Mouse (Mus musculus) gonadal fat pad, adult 2 months (tissue): ENCODE results near the gene Nudt16. TPM values are rescaled to one million over a fixed set of nuclear protein-coding genes. Genes with fewer than 3 reads are reported as not detected.
"Not testable (repeated sequence)": the region's sequence is repeated elsewhere in the genome, so short reads cannot be mapped to it uniquely, and the experiment has no call there.

Experiments
- DNase-seq: peaks from one replicate; pipeline ENCODE4 v3.0.0-alpha.2; 2012; ENCODE audit warnings: low read depth
- polyA plus RNA-seq: library from polyadenylated mRNA; depleted of rRNA; stranded (reverse); fragments of >200 nt; gene quantifications from 2 replicates; pipeline ENCODE4 v1.2.3, GENCODE M21; 2012; rRNA removed

Nudt16 gene
- polyA plus RNA-seq: 8.2 and 9.4 TPM in 2 replicates

GRCm38 (mm10) chr9:105131253-105132001 lies at the start of gene Nudt16:
Gene Nudt16 (minus strand): TSS chr9:105131824.
- peak; percentile 10 for DNase-seq

- DNase-seq: no peak
These were observed 13.4 kb upstream of the Nudt16 start, which contains the start of gene 1700080E11Rik for GRCm38 (mm10) chr9:105144992-105145391. Gene 1700080E11Rik (minus strand): TSS chr9:105145092.

- no peak for DNase-seq
These were observed 7.6 kb upstream of the Nudt16 start for GRCm38 (mm10) chr9:105139204-105139603.

- no peak for DNase-seq
These were observed 4.8 kb upstream of the Nudt16 start for GRCm38 (mm10) chr9:105136404-105136803.

GRCm38 (mm10) chr9:105134536-105134935 lies 2.9 kb upstream of the Nudt16 start:
- DNase-seq: no peak

DNA sequence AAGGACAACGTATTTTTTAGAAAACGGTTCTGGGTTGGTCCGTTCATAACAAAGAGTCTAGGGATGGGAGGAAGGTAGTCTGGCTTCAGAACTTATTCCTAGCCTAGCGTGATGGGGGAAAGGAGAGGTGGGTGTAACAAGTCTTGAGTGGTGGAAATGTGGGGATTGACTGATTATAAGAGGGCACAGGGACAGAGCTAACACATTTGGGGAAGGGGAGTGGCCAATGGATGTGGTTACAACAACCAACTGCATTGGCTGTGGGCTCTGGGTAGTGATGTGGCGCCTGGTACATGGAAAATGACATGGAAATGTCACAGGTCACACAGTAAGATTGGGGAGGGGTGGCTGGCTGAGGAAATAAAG lies 361 bp upstream of the Nudt16 start:
- no peak for DNase-seq

DNA sequence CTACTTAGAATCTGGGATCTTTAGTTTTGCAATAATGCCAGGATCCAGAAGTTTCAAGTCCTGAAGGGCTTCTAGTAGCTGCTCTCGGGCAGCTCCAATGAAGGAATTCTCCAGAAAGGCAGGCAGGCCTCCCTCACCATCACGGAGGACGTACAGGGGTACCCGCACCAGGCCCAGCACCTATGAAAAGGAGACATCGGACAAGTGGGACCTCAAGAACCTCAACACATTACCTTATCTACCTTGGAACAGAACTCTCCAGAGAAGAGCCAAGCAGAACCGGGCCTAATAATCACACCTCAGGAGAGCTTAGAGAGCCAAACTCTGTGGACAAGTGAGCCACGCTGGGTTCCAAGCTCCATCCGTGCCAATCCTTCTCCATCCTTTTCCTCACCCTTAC lies 1.3 kb downstream of the Nudt16 start:
- DNase-seq: no peak

DNA sequence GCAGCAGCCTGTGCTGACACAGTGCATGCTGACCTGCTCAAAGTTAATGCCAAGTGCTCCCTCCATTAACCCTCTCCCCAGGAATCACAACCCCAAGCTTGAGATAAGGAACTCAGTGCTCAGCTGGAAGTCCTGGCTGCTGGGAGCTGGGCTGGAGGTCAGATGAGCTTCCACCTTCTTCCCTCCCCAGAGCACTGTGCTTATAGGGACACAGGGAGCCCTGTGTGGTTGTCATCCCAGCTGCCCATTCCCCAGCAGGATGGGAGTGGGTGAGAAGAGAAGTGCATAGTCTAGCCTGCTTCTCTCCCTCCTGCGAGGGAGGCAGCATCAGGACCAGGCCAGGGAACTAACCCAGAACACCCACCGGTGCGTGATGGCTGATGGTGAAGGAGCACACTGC lies 6.4 kb downstream of the Nudt16 start:
- not testable (repeated sequence) for DNase-seq

DNA sequence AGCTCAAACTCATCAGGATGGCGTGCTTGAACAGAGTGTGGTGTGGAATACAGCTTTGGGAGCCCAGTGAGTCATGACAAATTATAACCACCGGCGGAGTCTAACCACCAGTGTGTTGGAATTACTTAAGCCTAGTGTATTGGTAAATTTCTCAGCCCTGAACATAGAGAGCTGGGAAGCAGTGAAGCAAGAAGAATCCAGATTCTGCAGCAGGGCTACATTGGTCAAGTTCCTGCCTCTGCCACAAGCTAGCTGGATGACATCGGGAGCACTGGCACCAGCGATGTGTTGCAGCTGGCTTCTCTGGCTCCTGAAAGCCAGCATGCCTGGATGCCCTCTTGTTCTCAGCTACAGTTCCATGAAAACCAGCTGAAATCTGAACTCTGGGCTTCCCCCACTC lies 27.7 kb downstream of the Nudt16 start:
- DNase-seq: no peak

GRCm38 (mm10) chr9:105101911-105102310 lies 29.7 kb downstream of the Nudt16 start:
- DNase-seq: no peak

- no peak for DNase-seq
These were observed 30.6 kb downstream of the Nudt16 start for GRCm38 (mm10) chr9:105100807-105101570.

- no peak for DNase-seq
These were observed 51.4 kb downstream of the Nudt16 start for GRCm38 (mm10) chr9:105080246-105080645.

Other genes starting within 250 kb of the Nudt16 start
- gene Mrpl3, start 78.6 kb downstream of the Nudt16 start, polyA plus RNA-seq: 26.2 and 40.8 TPM in 2 replicates
- 2.4 and 4.0 TPM in 2 replicates for gene 1700080E11Rik, start 13.3 kb upstream of the Nudt16 start, polyA plus RNA-seq